Mouse (Mus musculus): ENCODE results near the gene Slc32a1. TPM values are rescaled to one million over a fixed set of nuclear protein-coding genes. Genes with fewer than 3 reads are reported as not detected.

The Slc32a1 gene
- polyA plus RNA-seq, 1 experiment from 2014 or later, result 6.2 TPM

- Histone ChIP-seq H3K9ac (peak overlapping the region; percentile 57), H3K27me3 (peaks cover 59% of the 10 kb centered on the region), H3K9me3 (no peaks in the 10 kb centered on the region), H3K4me1 (replicated peaks) (peaks cover 48% of the 10 kb centered on the region), H3K27ac (replicated peaks) (peak overlapping the region; percentile 84), H3K4me2 (peak overlapping the region; percentile 26), H3K4me3 (no peak overlapping the region), H3K36me3 (no peaks in the 10 kb centered on the region)
- WGBS, result under 1% methylated on average over 12 of the region's 12 CpGs
- ATAC-seq (ENCODE audit: low read depth), result peak; percentile 86
Observed at GRCm38 (mm10) chr2:158595103-158595502, 15.5 kb upstream of the Slc32a1 start.

- H3K4me1 ChIP-seq (replicated peaks), result peaks cover 51% of the 10 kb centered on the region
- 17% methylated on average over 7 of the region's 7 CpGs for WGBS
- H3K36me3 ChIP-seq, result no peaks in the 10 kb centered on the region
- no peak overlapping the region for H3K4me3 ChIP-seq
- 0 out of 2 replicates have a peak, but pooled peaks have one; percentile 51 for ATAC-seq (ENCODE audit: low read depth)
- H3K9ac ChIP-seq, result peak overlapping the region; percentile 57
- H3K4me2 ChIP-seq, result peak overlapping the region; percentile 26
- peak overlapping the region; percentile 84 for H3K27ac ChIP-seq (replicated peaks)
- no peaks in the 10 kb centered on the region for H3K9me3 ChIP-seq
- H3K27me3 ChIP-seq, result peaks cover 57% of the 10 kb centered on the region
Observed at GRCm38 (mm10) chr2:158595577-158595976, 15.0 kb upstream of the Slc32a1 start.

GRCm38 (mm10) chr2:158596803-158597202, 13.8 kb upstream of the Slc32a1 start:
- peak overlapping the region; percentile 84 for H3K27ac ChIP-seq (replicated peaks)
- H3K4me2 ChIP-seq, result no peak overlapping the region
- peaks cover 49% of the 10 kb centered on the region for H3K4me1 ChIP-seq (replicated peaks)
- H3K9ac ChIP-seq, result no peak overlapping the region
- H3K36me3 ChIP-seq, result no peaks in the 10 kb centered on the region
- no peaks in the 10 kb centered on the region for H3K9me3 ChIP-seq
- ATAC-seq (ENCODE audit: low read depth), result no peak
- H3K4me3 ChIP-seq, result no peak overlapping the region
- WGBS, result 54% methylated on average over 1 of the region's 1 CpGs
- H3K27me3 ChIP-seq, result peaks cover 67% of the 10 kb centered on the region

GRCm38 (mm10) chr2:158600517-158600916, 10.1 kb upstream of the Slc32a1 start:
- Histone ChIP-seq H3K4me1 (replicated peaks) (peaks cover 58% of the 10 kb centered on the region), H3K9ac (no peak overlapping the region), H3K36me3 (no peaks in the 10 kb centered on the region), H3K9me3 (no peaks in the 10 kb centered on the region), H3K4me2 (no peak overlapping the region), H3K27me3 (peaks cover 91% of the 10 kb centered on the region), H3K4me3 (no peak overlapping the region), H3K27ac (replicated peaks) (0 out of 2 replicates have a peak overlapping the region, but pooled peaks have one; percentile 6)
- ATAC-seq (ENCODE audit: low read depth), result no peak
- 25% methylated on average over 3 of the region's 3 CpGs for WGBS

- 97% methylated on average over 1 of the region's 1 CpGs for WGBS
- no peak overlapping the region for H3K4me3 ChIP-seq
- no peak overlapping the region for H3K27ac ChIP-seq (replicated peaks)
- no peak overlapping the region for H3K4me2 ChIP-seq
- ATAC-seq (ENCODE audit: low read depth), result no peak
- H3K9me3 ChIP-seq, result no peaks in the 10 kb centered on the region
- no peak overlapping the region for H3K9ac ChIP-seq
- peaks cover 91% of the 10 kb centered on the region for H3K27me3 ChIP-seq
- peaks cover 50% of the 10 kb centered on the region for H3K4me1 ChIP-seq (replicated peaks)
- H3K36me3 ChIP-seq, result no peaks in the 10 kb centered on the region
Observed at GRCm38 (mm10) chr2:158601326-158601725, 9.2 kb upstream of the Slc32a1 start.

- 5% methylated on average over 15 of the region's 15 CpGs for WGBS
- H3K4me3 ChIP-seq, result peak overlapping the region; percentile 15
- peak overlapping the region; percentile 95 for H3K27ac ChIP-seq (replicated peaks)
- no peaks in the 10 kb centered on the region for H3K9me3 ChIP-seq
- H3K4me1 ChIP-seq (replicated peaks), result peaks cover 45% of the 10 kb centered on the region
- peak overlapping the region; percentile 34 for H3K9ac ChIP-seq
- ATAC-seq (ENCODE audit: low read depth), result peak; percentile 59
- no peaks in the 10 kb centered on the region for H3K36me3 ChIP-seq
- H3K27me3 ChIP-seq, result peaks cover 91% of the 10 kb centered on the region
- H3K4me2 ChIP-seq, result peak overlapping the region; percentile 59
Observed at GRCm38 (mm10) chr2:158602663-158603062, 7.9 kb upstream of the Slc32a1 start.

GRCm38 (mm10) chr2:158606511-158606964, 4.0 kb upstream of the Slc32a1 start:
- H3K4me1 ChIP-seq (replicated peaks), result peaks cover 42% of the 10 kb centered on the region
- H3K9ac ChIP-seq, result peak overlapping the region; percentile 87
- peaks cover 94% of the 10 kb centered on the region for H3K27me3 ChIP-seq
- no peaks in the 10 kb centered on the region for H3K9me3 ChIP-seq
- peak overlapping the region; percentile 59 for H3K4me2 ChIP-seq
- no peaks in the 10 kb centered on the region for H3K36me3 ChIP-seq
- H3K27ac ChIP-seq (replicated peaks), result peak overlapping the region; percentile 95
- ATAC-seq (ENCODE audit: low read depth), result peak; percentile 34; the same call in 1 of the 2 replicates
- H3K4me3 ChIP-seq, result peak overlapping the region; percentile 50
- 10% methylated on average over 4 of the region's 4 CpGs for WGBS

GRCm38 (mm10) chr2:158609681-158610080, 886 bp upstream of the Slc32a1 start:
- no peak for ATAC-seq (ENCODE audit: low read depth)
- Histone ChIP-seq H3K9ac (peak overlapping the region; percentile 87), H3K4me3 (peak overlapping the region; percentile 50), H3K4me1 (replicated peaks) (peaks cover 31% of the 10 kb centered on the region), H3K27me3 (peaks cover 97% of the 10 kb centered on the region), H3K4me2 (peak overlapping the region; percentile 59), H3K27ac (replicated peaks) (peak overlapping the region; percentile 95), H3K9me3 (no peaks in the 10 kb centered on the region), H3K36me3 (no peaks in the 10 kb centered on the region)
- under 1% methylated on average over 27 of the region's 27 CpGs for WGBS

- Histone ChIP-seq H3K4me1 (replicated peaks) (peaks cover 44% of the 10 kb centered on the region), H3K4me2 (peak overlapping the region; percentile 59), H3K27ac (replicated peaks) (peak overlapping the region; percentile 95), H3K9me3 (no peaks in the 10 kb centered on the region), H3K4me3 (peak overlapping the region; percentile 50), H3K27me3 (peaks cover 97% of the 10 kb centered on the region), H3K36me3 (no peaks in the 10 kb centered on the region), H3K9ac (peak overlapping the region; percentile 87)
- ATAC-seq (ENCODE audit: low read depth), result no peak
- WGBS, result under 1% methylated on average over 30 of the region's 30 CpGs
Observed at GRCm38 (mm10) chr2:158611326-158611719, 756 bp downstream of the Slc32a1 start.

GRCm38 (mm10) chr2:158611726-158612670, 1.4 kb downstream of the Slc32a1 start:
- Histone ChIP-seq H3K36me3 (no peaks in the 10 kb centered on the region), H3K9ac (peak overlapping the region; percentile 87), H3K4me3 (peak overlapping the region; percentile 50), H3K27ac (replicated peaks) (peak overlapping the region; percentile 95), H3K27me3 (peaks cover 98% of the 10 kb centered on the region), H3K9me3 (no peaks in the 10 kb centered on the region), H3K4me1 (replicated peaks) (peaks cover 45% of the 10 kb centered on the region), H3K4me2 (peak overlapping the region; percentile 59)
- WGBS, result 2% methylated on average over 30 of the region's 30 CpGs
- no peak for ATAC-seq (ENCODE audit: low read depth)

- Histone ChIP-seq H3K4me1 (replicated peaks) (peaks cover 52% of the 10 kb centered on the region), H3K27me3 (peaks cover 98% of the 10 kb centered on the region), H3K9me3 (no peaks in the 10 kb centered on the region), H3K4me2 (peak overlapping the region; percentile 59), H3K9ac (peak overlapping the region; percentile 87), H3K4me3 (peak overlapping the region; percentile 50), H3K27ac (replicated peaks) (peak overlapping the region; percentile 95), H3K36me3 (no peaks in the 10 kb centered on the region)
- WGBS, result 2% methylated on average over 10 of the region's 10 CpGs
- no peak for ATAC-seq (ENCODE audit: low read depth)
Observed at GRCm38 (mm10) chr2:158612671-158613250, 2.2 kb downstream of the Slc32a1 start.

Data from neural tube, embryonic 13.5 days (tissue).